Mouse (Mus musculus) bone marrow macrophage, adult 2 months (primary cell): ENCODE measurements at regions not wholly inside any gene's neighbourhood (a gene's known extent, or its start where the extent isn't known, plus 50 kb on each side); places are given as distances from the start of the nearest gene placed in this dataset.

Experiments used
- CTCF ChIP-seq: IDR thresholded peaks from 2 replicates; pipeline ENCODE4 v1.5.1; 2012; ENCODE audit warnings: low read depth, mild to moderate bottlenecking, low read length, moderate library complexity
- POLR2A ChIP-seq: IDR thresholded peaks from 2 replicates; pipeline ENCODE4 v1.6.1; 2012; ENCODE audit warnings: mild to moderate bottlenecking, low read depth, low read length, borderline replicate concordance

GRCm38 (mm10) chr11:43343574-43343973 is 82.5 kb downstream of the Pttg1 start:
- TF ChIP-seq CTCF = no peak
- TF ChIP-seq POLR2A = no peak
